Mouse (Mus musculus) monocyte, adult 5-6 weeks (primary cell): ENCODE measurements around the gene Pilra. TPM values are rescaled to one million over a fixed set of nuclear protein-coding genes. Genes with fewer than 3 reads are reported as not detected.

Source experiments
- ATAC-seq: fragments of 153-309, 156-312 bp; replicated peaks from 2 replicates; pipeline ENCODE4 v1.8.0; 2017; ENCODE audit warnings: mild to moderate bottlenecking; ENCODE audit not compliant: low TSS enrichment, insufficient number of reproducible peaks, severe bottlenecking, poor library complexity, low FRiP score
- total RNA-seq: library from RNA; stranded (forward); fragments of 200-1000, 200-491, 200-594 nt; gene quantifications from 3 replicates; pipeline ENCODE4 v1.2.3, GENCODE M21; 2017

Pilra gene
- total RNA-seq, 1 experiment from 2014 or later: 257 TPM

DNA sequence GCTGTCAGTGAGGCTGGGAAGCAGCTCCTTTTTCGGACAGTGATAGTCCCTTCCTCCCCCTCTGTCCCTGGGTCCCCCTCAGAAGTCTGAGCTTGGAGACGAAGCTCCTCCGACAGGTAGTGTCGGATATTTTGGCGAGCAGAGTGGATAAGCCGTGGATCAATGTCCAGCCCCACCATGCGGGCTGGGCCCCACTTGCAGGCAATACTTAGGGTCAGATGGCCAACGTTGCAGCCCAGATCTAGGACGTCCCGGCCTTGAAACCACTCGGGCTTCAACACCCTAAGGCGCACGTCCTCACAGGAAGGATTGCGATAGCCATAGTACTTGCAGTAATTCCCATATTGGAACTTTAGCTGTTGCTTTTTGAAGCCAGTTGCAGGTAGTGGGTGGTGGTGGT, 51.5 kb downstream of the Pilra start:
- ATAC-seq: no peak

DNA sequence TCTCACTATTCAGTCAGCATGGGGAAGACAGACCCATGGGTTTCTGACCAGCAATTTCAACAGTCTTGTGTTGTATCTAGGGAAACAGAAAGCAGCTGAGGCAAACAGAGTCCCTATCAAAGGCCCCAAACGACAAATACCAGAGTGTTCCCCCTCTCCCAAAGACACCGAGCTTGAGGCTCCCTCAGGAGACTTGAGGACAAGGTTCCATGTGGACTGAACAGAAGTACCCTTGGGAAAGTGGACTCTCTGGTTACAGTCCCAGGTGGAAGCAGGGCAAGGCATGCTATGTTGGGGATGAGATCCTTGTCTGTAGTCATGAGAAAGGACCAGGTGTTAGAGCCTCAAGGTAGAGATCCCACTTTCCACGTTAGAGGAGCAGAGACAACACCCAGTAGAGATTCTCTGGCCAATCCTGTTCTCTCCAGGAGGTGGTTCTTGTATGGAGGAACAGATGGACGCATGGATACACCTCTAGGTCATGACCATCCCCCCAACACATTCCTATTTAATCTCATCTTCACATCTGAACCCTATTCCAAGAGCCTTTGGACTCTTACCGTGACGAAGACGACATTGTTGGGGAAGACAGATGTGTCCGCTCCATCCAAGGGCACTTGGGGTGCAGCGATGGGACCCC, 52.1 kb downstream of the Pilra start:
- ATAC-seq: no peak

DNA sequence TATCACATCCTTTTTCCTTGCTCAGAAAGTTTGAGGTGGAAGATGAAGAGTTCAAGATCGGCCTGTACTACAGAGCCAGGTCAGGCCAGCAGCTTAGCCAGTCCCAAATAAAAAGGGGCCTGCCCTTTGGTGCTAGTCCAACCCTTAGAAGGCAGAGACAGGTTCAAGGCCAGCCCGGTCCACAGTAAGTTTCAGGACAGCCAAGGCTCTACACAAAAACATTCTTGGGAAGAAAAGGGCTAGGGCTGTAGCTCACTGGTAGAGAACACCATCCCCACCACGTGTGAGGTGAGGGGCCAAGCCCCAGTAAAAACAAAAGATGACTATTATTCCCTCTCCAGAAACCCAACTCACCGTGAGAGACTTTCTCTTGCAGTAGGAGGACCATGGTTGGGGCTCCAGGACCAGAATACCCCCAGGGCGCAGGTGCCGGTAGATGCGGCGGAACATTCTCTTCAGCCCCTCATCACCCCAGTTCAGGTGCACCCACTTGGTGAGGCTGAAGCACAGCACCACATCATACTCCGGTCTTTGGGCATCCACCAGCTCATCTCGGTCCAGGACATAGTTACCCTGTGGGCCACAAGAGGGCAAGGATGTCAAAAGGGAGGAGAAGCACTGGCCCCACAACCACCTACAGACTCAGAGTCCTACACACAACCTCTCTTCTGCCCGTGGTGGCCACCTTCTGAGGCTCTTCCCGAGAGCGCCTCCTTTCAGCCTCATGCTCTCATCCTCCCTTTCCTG, 53.1 kb downstream of the Pilra start:
- ATAC-seq: no peak

DNA sequence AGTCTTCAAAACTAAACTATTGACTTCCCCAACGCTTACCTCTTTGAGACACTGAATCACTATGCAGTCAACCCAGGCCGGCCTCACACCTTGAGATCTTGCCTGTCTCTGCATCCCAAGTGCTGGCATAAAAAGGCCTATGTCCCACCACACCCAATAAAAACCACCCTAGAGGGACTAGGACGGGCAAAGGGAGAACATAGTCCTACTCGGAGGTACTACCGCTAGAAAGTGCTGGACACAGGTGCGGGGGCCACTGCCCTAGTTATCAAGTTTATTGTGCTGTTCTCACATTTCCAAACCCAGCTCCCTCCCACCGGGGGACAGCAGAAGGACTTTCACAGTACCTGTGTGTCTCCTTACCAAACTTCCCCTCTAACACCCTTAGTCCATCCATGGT, 54.4 kb downstream of the Pilra start:
- no peak for ATAC-seq

DNA sequence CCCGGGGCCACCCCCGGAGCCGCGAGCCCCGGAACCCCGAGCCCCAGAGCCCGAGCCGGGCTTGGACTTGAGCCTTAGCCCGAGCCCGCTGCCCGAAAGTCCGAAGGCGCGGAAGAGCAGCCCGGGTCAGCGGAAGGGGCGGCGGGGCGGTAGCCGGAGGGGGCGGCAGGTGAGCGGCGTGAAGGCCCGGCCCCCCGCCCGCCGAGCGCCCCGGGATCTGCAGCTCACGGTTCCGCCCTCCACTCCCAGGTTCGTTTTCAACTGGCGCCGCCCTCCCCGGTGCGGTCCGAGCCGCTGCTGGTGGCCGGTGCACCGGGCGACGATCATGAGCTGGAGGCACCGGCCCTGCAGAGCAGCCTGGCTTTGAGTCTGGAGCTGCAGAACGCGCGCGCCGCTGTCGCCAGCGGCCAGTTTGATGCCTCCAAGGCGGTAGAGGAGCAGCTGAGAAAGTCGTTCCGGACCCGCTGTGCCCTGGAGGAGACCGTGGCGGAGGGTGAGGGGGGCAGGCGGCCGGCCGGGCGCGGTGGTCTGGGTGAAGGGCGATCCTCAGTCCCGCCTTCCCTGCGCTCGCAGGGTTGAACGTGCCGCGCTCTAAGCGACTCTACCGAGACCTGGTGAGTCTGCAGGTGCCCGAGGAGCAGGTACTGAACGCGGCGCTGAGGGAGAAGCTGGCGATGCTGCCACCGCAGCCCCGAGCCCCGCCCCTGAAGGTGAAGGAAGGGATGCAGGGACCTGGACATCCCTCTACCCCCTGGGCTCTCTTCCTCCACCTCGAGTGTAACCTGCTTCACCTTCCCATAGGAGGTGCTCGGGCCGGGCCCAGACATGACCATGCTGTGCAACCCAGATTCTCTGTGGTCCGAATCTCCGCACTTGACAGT, 56.8 kb downstream of the Pilra start:
- ATAC-seq: no peak

DNA sequence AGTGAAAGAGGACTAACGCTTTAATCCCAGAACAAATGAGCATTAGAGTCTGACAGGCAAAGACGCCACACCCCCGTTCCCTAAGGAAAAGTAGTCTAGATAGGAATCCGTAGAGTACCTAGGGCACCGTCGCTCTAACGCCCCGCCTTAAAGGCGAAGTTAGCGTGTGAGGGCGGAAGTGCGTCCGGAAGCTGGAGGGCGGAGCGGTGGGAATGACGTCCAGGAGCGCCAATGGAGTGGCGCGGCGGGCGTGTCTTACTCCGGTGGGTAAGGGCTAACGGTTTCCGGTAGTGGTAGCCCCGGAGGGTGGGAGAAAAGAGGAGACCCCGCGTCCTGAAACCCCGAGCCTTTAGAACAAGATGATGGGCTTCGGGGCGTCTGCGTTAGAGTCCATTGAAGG, 57.4 kb downstream of the Pilra start, which contains the start of gene Ppp1r35:
Ppp1r35 (plus strand) TSS at position 215 of the 400 bp plus-strand sequence.
- ATAC-seq: peak; percentile 87

DNA sequence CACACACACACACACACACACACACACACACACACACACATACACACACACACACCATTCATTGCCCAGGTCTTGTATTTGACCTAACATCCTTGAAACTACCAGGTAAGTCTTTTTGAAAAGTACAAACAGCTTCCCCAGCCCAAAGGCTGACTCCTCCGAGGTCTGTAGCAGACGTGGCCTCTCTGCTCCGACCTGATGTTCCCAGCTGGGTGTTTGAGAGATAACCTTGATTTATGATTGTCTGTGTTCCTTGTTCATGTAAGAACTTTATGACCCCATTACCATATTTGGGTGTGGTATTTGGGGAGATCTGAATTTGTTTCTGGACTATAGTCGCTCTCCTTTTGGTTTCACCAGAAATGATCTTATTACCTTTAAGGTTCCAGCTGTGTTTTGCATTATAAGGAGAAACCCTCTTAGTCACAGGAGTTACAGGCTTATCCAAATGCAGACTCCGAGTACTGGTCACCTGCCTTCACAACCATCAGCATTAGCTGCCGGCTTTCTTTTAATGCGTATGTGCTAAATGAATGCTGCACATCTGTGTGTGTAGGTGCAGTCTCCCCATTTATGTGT, 58.7 kb downstream of the Pilra start:
- ATAC-seq: no peak

DNA sequence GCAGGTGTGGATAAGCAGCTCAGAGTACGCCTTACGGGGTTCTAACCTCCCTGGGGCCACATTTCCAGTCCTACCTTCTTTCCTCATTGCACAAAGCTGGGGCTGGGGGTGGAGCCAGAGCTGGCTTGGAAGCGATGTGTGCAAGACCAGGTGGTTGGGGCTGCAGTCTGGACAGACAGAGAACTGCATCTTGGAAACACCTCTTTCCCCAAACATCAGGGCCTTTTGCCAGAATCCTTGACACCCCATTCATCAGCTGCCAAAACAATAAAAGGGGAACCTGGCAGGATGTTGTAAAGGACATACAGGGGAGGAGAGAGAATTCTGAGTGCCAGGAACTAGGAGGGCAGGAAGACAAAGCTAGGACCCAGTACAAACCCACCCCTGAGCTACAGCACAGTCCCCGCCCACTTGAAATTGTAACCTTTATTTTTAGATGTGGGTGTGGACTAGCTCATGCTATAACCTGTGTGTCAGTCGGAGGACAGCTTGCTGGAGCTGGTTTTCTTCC, 59.6 kb downstream of the Pilra start:
- ATAC-seq: peak; percentile 51

DNA sequence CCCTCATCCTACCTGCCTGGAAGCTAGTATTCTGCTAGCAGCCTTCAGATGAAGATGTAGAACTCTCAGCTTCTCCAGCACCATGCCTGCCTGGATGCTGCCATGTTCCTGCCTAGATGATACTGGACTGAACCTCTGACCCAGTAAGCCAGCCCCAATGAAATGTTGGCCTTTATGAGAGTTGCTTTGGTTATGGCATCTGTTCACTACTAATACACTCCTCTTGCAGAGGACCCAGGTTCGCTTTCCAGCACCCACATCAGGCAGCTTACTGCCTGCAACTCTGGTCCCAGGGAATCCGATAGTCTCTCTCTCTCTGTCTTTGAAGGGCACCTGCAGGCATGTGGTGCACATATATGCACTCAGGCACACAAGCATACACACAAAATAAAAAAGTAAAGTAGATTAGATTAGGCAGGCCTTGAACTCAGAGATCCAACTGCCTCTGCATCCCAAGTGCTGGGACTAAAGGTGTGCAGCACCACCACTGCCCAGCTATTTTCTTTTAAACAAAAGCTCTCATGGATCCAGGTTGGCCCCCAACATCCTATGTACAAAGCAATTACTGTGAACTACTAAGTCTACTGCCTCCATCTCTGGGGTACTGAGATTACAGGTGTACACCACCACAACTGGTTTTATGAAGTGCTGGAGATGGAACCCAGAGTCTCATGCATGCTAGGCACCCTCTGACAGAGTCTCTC, 60.3 kb downstream of the Pilra start:
- no peak for ATAC-seq

DNA sequence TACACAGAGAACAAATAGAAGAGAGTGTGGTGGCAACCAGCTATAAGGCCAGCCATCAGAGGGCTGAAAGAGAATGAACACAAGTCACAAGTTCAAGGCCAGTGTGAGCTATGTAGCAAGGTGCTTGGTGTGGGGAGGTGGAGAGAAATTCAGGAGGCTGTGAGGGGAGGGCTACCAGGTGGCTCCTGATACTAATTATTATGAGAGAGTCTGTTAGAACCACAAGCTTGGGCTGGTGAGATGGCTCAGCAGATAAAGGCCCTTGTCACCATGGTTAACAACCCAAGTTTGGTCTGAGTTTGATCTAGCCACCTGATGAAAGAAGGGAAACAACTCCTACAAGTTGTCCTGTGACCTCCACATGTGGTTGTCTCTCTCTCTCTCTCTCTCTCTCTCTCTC, 63.3 kb downstream of the Pilra start:
- no peak for ATAC-seq

Other genes with a start within 250 kb of the Pilra start
- 3.0 to 5.9 TPM (median 5.8 TPM) in 3 replicates for gene Mospd3, start 235.2 kb downstream of the Pilra start, total RNA-seq
- gene Pcolce, start 222.5 kb downstream of the Pilra start, total RNA-seq: not detected in 3 replicates
- not detected in 3 replicates for gene Fbxo24, start 207.3 kb downstream of the Pilra start, total RNA-seq
- 34.9 to 86.0 TPM (median 77.2 TPM) in 3 replicates for gene Lrch4, start 207.2 kb downstream of the Pilra start, total RNA-seq
- gene Gm20605, start 207.1 kb downstream of the Pilra start, total RNA-seq: 12.9 to 28.7 TPM (median 25.9 TPM) in 3 replicates
- 20.7 to 64.8 TPM (median 21.8 TPM) in 3 replicates for gene Sap25, start 194.9 kb downstream of the Pilra start, total RNA-seq
- gene Irs3, start 190.6 kb downstream of the Pilra start, total RNA-seq: 0.10 TPM in 1 of 3 replicates, not detected in the others
- gene Agfg2, start 151.6 kb downstream of the Pilra start, total RNA-seq: 7.7 to 11.8 TPM (median 9.0 TPM) in 3 replicates
- gene Nyap1, start 94.7 kb downstream of the Pilra start, total RNA-seq: 0.19 to 1.2 TPM (median 0.43 TPM) in 3 replicates
- gene Tsc22d4, start 90.6 kb downstream of the Pilra start, total RNA-seq: 65.2 to 107 TPM (median 70.0 TPM) in 3 replicates
- gene Ppp1r35, start 57.4 kb downstream of the Pilra start, total RNA-seq: 8.7 to 10.8 TPM (median 9.5 TPM) in 3 replicates
- 20.7 to 27.6 TPM (median 21.5 TPM) in 3 replicates for gene Mepce, start 48.6 kb downstream of the Pilra start, total RNA-seq
- 5.5 to 18.4 TPM (median 12.3 TPM) in 3 replicates for gene Zcwpw1, start 48.5 kb downstream of the Pilra start, total RNA-seq
- gene Pilrb1, start 21.8 kb upstream of the Pilra start, total RNA-seq: 98.4 to 185 TPM (median 149 TPM) in 3 replicates
- 111 to 176 TPM (median 151 TPM) in 3 replicates for gene Pilrb2, start 35.5 kb upstream of the Pilra start, total RNA-seq
- gene Cyp3a13, start 85.3 kb upstream of the Pilra start, total RNA-seq: not detected in 3 replicates
- 0.29 TPM in 1 of 3 replicates, not detected in the others for gene Gjc3, start 126.8 kb upstream of the Pilra start, total RNA-seq
- gene Azgp1, start 145.2 kb upstream of the Pilra start, total RNA-seq: not detected in 3 replicates
- not detected in 3 replicates for gene Smok3a, start 185.0 kb upstream of the Pilra start, total RNA-seq
- gene Smok3b, start 185.1 kb upstream of the Pilra start, total RNA-seq: not detected in 3 replicates
- not detected in 3 replicates for gene Smok3c, start 216.9 kb upstream of the Pilra start, total RNA-seq
- 13.7 to 19.2 TPM (median 14.7 TPM) in 3 replicates for gene Zkscan1, start 248.8 kb upstream of the Pilra start, total RNA-seq